Mouse (Mus musculus) heart, postnatal 0 days (tissue): Measurements from ENCODE around the gene Smad6. TPM values are rescaled to one million over a fixed set of nuclear protein-coding genes. Genes with fewer than 3 reads are reported as not detected.

Experiments
- ATAC-seq: fragments of 200-750 bp; cut with Nextera tagmentation; 2 replicates; pipeline ENCODE4 v1.8.0; 2017; ENCODE audit warnings: low read depth, moderate number of reproducible peaks, moderate library complexity; ENCODE audit not compliant: insufficient read depth
- DNase-seq: peaks from one replicate; pipeline ENCODE4 v3.0.0-alpha.2; 2016; ENCODE audit warnings: low spot score
- H3K27ac ChIP-seq: fragments of 300-500 bp; sonication (generic); 2 replicates; pipeline ENCODE4 v1.5.1; 2014; ENCODE audit warnings: low read depth, mild to moderate bottlenecking
- H3K27me3 ChIP-seq: fragments of 300-500 bp; sonication (generic); 2 replicates; pipeline ENCODE4 v1.6.1; 2014; ENCODE audit warnings: low read length, mixed read lengths; ENCODE audit not compliant: control insufficient read depth, insufficient read depth
- H3K36me3 ChIP-seq: fragments of 300-500 bp; sonication (generic); replicated peaks from 2 replicates; pipeline ENCODE4 v1.6.1; 2014; ENCODE audit warnings: low read length, mixed read lengths; ENCODE audit not compliant: control insufficient read depth, insufficient read depth
- H3K4me1 ChIP-seq: fragments of 300-500 bp; sonication (generic); 2 replicates; pipeline ENCODE4 v1.6.1; 2014; ENCODE audit warnings: antibody characterized with exemption; ENCODE audit not compliant: control insufficient read depth, insufficient read depth
- H3K4me2 ChIP-seq: fragments of 300-500 bp; sonication (generic); 2 replicates; pipeline ENCODE4 v1.6.1; 2014; ENCODE audit warnings: low read depth, mild to moderate bottlenecking, low read length, moderate library complexity
- H3K4me3 ChIP-seq: fragments of 300-500 bp; sonication (generic); 2 replicates; pipeline ENCODE4 v1.5.1; 2014; ENCODE audit warnings: low read depth, low read length
- H3K9ac ChIP-seq: fragments of 300-500 bp; sonication (generic); replicated peaks from 2 replicates; pipeline ENCODE4 v1.6.1; 2014; ENCODE audit warnings: low read depth, low read length, mixed read lengths
- H3K9me3 ChIP-seq: fragments of 300-500 bp; sonication (generic); replicated peaks from 2 replicates; pipeline ENCODE4 v1.6.1; 2016; ENCODE audit warnings: low read length; ENCODE audit not compliant: control insufficient read depth
- CTCF ChIP-seq: IDR thresholded peaks from 2 replicates; pipeline ENCODE4 v1.5.1; 2016; ENCODE audit warnings: antibody characterized with exemption, control low read depth, low read depth
- EP300 ChIP-seq: IDR thresholded peaks from 2 replicates; pipeline ENCODE4 v1.6.1; 2016; ENCODE audit warnings: antibody characterized with exemption, low read depth
- WGBS: fragments of 180-500 bp; shearing (Covaris S2); extraction: QIAGEN DNeasy Blood & Tissue Kit; methylation state at CpG from one replicate; pipeline ENCODE4 v1.1.7; 2014; 5-methylcytosine and 5-hydroxymethylcytosine counted together
- polyA plus RNA-seq: library from polyadenylated mRNA; unstranded; fragments of >200 nt; fragmentation: Nextera tagmentation; extraction: Ambion mirVana; gene quantifications from 2 replicates; pipeline ENCODE4 v1.2.1, GENCODE M21; 2015
- total RNA-seq: library from RNA; depleted of rRNA; stranded (reverse); fragments of >200 nt; gene quantifications from 2 replicates; pipeline ENCODE4 v1.2.3, GENCODE M21; 2014; ENCODE audit warnings: low replicate concordance

The Smad6 gene
- total and polyA plus RNA-seq, 2 experiments from 2014 or later = 5.6 to 68.4 TPM

- Histone ChIP-seq H3K4me3 (no peak overlapping the region), H3K9me3 (no peaks in the 10 kb centered on the region), H3K27ac (peak overlapping the region; percentile 56), H3K27me3 (no peaks in the 10 kb centered on the region), H3K4me1 (peaks cover 72% of the 10 kb centered on the region), H3K9ac (no peak overlapping the region), H3K4me2 (no peak overlapping the region), H3K36me3 (no peaks in the 10 kb centered on the region)
- DNase-seq (no peak), ATAC-seq (no peak)
- 41% methylated on average over 4 of the region's 4 CpGs for WGBS
- no peak for TF ChIP-seq EP300
- TF ChIP-seq CTCF = no peak
Observed at GRCm38 (mm10) chr9:63971557-63971956, 50.3 kb downstream of the Smad6 start.

DNA sequence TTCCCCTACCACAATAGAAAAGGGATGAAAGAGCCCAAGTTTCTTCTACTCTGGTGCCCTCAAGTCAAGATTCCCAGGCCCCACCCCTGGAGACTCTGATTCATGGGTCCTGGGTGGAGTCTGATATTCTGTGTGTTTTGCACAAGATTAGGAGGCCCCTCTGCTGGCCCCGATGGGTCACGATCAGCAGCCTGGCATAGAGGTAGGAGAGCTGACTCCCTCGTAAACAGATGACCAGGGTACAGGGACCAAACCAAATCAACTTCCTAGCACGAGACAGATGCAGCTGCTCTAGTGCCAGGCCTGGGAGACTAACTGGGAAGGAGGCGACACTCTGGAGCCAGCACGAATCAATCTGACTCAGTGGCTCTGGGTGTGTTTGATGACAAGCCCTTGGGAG, 51.0 kb downstream of the Smad6 start:
- Histone ChIP-seq H3K4me3 (no peak overlapping the region), H3K4me1 (peaks cover 69% of the 10 kb centered on the region), H3K36me3 (no peaks in the 10 kb centered on the region), H3K9ac (peak overlapping the region; percentile 17; the same call in 1 of the 2 replicates), H3K27me3 (no peaks in the 10 kb centered on the region), H3K4me2 (no peak overlapping the region), H3K27ac (peak overlapping the region; percentile 85), H3K9me3 (no peaks in the 10 kb centered on the region)
- WGBS = 55% methylated on average over 6 of the region's 6 CpGs
- ATAC-seq = no peak
- TF ChIP-seq EP300 (no peak), CTCF (no peak)
- DNase-seq = no peak

DNA sequence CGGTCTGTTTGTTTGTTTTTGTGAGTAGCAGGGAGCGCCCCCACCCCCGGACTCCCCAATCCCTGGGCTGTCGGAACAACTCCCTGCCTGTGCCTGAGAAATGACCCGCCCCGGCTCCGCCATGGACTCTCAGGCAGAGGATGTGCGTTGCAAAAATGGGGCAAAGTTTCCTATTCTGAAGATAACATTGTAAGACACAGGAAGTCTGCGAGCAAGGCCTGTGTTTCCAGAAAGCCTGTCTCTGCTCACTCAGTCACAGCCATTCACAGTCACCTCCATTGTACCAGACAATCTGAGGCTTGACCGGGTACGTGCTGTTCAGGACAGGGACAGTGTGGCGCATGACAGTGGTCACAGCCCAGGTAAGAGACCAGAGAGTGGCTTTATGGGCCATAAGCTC, 51.5 kb downstream of the Smad6 start:
- H3K9ac ChIP-seq = peak overlapping the region; percentile 17; the same call in 1 of the 2 replicates
- H3K4me1 ChIP-seq = peaks cover 71% of the 10 kb centered on the region
- DNase-seq (peak; percentile 86), ATAC-seq (no peak)
- no peak overlapping the region for H3K4me3 ChIP-seq
- 47% methylated on average over 12 of the region's 12 CpGs for WGBS
- peak overlapping the region; percentile 85 for H3K27ac ChIP-seq
- H3K27me3 ChIP-seq = no peaks in the 10 kb centered on the region
- H3K9me3 ChIP-seq = no peaks in the 10 kb centered on the region
- H3K36me3 ChIP-seq = no peaks in the 10 kb centered on the region
- TF ChIP-seq EP300 = peak; percentile 87
- TF ChIP-seq CTCF = no peak
- 0 out of 2 replicates have a peak overlapping the region, but pooled peaks have one; percentile 16 for H3K4me2 ChIP-seq

- peaks cover 74% of the 10 kb centered on the region for H3K4me1 ChIP-seq
- H3K9ac ChIP-seq = no peak overlapping the region
- H3K27ac ChIP-seq = peak overlapping the region; percentile 85
- no peaks in the 10 kb centered on the region for H3K27me3 ChIP-seq
- H3K9me3 ChIP-seq = no peaks in the 10 kb centered on the region
- WGBS = 56% methylated on average over 10 of the region's 10 CpGs
- H3K36me3 ChIP-seq = no peaks in the 10 kb centered on the region
- no peak overlapping the region for H3K4me3 ChIP-seq
- TF ChIP-seq CTCF = no peak
- TF ChIP-seq EP300 = no peak
- H3K4me2 ChIP-seq = peak overlapping the region; percentile 16; the same call in 1 of the 2 replicates
- DNase-seq (no peak), ATAC-seq (no peak)
Observed at GRCm38 (mm10) chr9:63969467-63969866, 52.4 kb downstream of the Smad6 start.

GRCm38 (mm10) chr9:63968592-63968991, 53.3 kb downstream of the Smad6 start:
- no peak overlapping the region for H3K9ac ChIP-seq
- peak overlapping the region; percentile 85 for H3K27ac ChIP-seq
- TF ChIP-seq CTCF = no peak
- peak; percentile 99 for TF ChIP-seq EP300
- no peaks in the 10 kb centered on the region for H3K36me3 ChIP-seq
- DNase-seq (peak; percentile 96), ATAC-seq (peak; percentile 91)
- no peaks in the 10 kb centered on the region for H3K27me3 ChIP-seq
- 0 out of 2 replicates have a peak overlapping the region, but pooled peaks have one; percentile 17 for H3K4me2 ChIP-seq
- no peaks in the 10 kb centered on the region for H3K9me3 ChIP-seq
- H3K4me1 ChIP-seq = peaks cover 74% of the 10 kb centered on the region
- H3K4me3 ChIP-seq = no peak overlapping the region
- WGBS = 7% methylated on average over 9 of the region's 9 CpGs
